Mouse (Mus musculus): Measurements from ENCODE around the gene Ntan1. TPM values are rescaled to one million over a fixed set of nuclear protein-coding genes. Genes with fewer than 3 reads are reported as not detected.

The Ntan1 gene
- polyA plus RNA-seq, 1 experiment = 43.3 TPM

DNA sequence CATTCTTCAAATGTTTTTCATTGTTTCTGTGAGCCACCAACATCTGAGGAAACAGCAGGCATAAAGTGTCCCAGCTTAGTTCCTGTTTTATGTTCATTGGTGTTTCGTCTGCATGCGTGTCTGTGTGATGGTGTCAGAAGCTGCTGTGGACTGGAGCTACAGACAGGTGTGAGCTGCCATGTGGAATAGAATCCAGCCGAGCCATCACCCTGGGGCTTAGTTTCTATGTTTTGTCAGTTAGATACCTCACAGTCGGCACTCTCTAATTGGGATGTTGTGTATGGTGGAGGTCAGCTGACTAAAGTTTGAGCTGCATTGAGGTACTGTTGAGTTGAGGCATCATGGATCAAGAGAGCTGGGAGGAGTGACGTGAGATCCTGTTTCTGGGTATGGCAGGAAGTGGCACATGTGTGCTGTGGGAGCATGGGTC is 21.9 kb upstream of the Ntan1 start:
- 33% methylated on average over 5 of the region's 5 CpGs for WGBS
- H3K4me3 ChIP-seq (replicated peaks; ENCODE audit: control insufficient read depth, low read depth, low read length) = no peak overlapping the region
- no peak for TF ChIP-seq POLR2A (IDR thresholded peaks at IDR 0.05; ENCODE audit: borderline replicate concordance, control insufficient read depth, low read depth, low read length)
- TF ChIP-seq CTCF (IDR thresholded peaks at IDR 0.05; ENCODE audit: control insufficient read depth, insufficient read depth, low read length) = no peak
- H3K4me1 ChIP-seq (ENCODE audit: control insufficient read depth, insufficient read depth, low read length) = no peaks in the 10 kb centered on the region; the same call in 1 of the 2 replicates
- no peak overlapping the region for H3K27ac ChIP-seq (ENCODE audit: control insufficient read depth, insufficient read depth, low read depth, low read length, poor library complexity)

GRCm38 (mm10) chr16:13801231-13801630 is 17.4 kb upstream of the Ntan1 start:
- 83% methylated on average over 4 of the region's 4 CpGs for WGBS
- Histone ChIP-seq H3K4me1 (ENCODE audit: control insufficient read depth, insufficient read depth, low read length) (no peaks in the 10 kb centered on the region; the same call in 1 of the 2 replicates), H3K27ac (ENCODE audit: control insufficient read depth, insufficient read depth, low read depth, low read length, poor library complexity) (no peak overlapping the region), H3K4me3 (replicated peaks; ENCODE audit: control insufficient read depth, low read depth, low read length) (no peak overlapping the region)
- TF ChIP-seq POLR2A (IDR thresholded peaks at IDR 0.05; ENCODE audit: borderline replicate concordance, control insufficient read depth, low read depth, low read length) = no peak
- no peak for TF ChIP-seq CTCF (IDR thresholded peaks at IDR 0.05; ENCODE audit: control insufficient read depth, insufficient read depth, low read length)

- WGBS = 80% methylated on average over 5 of the region's 5 CpGs
- H3K4me1 ChIP-seq (ENCODE audit: control insufficient read depth, insufficient read depth, low read length) = no peaks in the 10 kb centered on the region
- H3K27ac ChIP-seq (ENCODE audit: control insufficient read depth, insufficient read depth, low read depth, low read length, poor library complexity) = no peak overlapping the region
- TF ChIP-seq CTCF (IDR thresholded peaks at IDR 0.05; ENCODE audit: control insufficient read depth, insufficient read depth, low read length) (no peak), POLR2A (IDR thresholded peaks at IDR 0.05; ENCODE audit: borderline replicate concordance, control insufficient read depth, low read depth, low read length) (no peak)
- no peak overlapping the region for H3K4me3 ChIP-seq (replicated peaks; ENCODE audit: control insufficient read depth, low read depth, low read length)
These were observed 14.0 kb upstream of the Ntan1 start for GRCm38 (mm10) chr16:13804666-13805065.

GRCm38 (mm10) chr16:13807616-13808015 is 11.0 kb upstream of the Ntan1 start:
- Histone ChIP-seq H3K4me3 (replicated peaks; ENCODE audit: control insufficient read depth, low read depth, low read length) (no peak overlapping the region), H3K27ac (ENCODE audit: control insufficient read depth, insufficient read depth, low read depth, low read length, poor library complexity) (no peak overlapping the region), H3K4me1 (ENCODE audit: control insufficient read depth, insufficient read depth, low read length) (no peaks in the 10 kb centered on the region)
- 91% methylated on average over 4 of the region's 4 CpGs for WGBS
- TF ChIP-seq CTCF (IDR thresholded peaks at IDR 0.05; ENCODE audit: control insufficient read depth, insufficient read depth, low read length) (no peak), POLR2A (IDR thresholded peaks at IDR 0.05; ENCODE audit: borderline replicate concordance, control insufficient read depth, low read depth, low read length) (no peak)

DNA sequence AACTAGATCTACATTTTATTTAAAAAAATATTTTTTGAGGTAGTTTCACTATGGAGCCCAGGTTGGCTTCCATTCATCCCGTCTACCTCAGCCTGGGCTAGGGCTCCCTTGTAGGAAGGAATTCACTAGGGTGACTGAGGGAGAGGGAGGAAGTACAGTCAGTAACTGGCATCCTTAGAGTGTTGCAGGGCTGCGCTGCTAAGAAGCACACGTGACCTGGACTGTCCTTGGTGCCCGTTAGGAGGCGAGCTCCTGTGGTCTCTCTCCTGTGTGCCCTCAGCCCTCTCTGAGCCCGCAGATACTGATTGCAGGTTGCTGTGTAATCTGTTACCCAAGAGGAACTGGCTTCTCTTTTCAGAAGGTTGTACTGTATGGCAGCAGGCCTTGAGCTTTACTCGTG is 10.2 kb upstream of the Ntan1 start:
- Histone ChIP-seq H3K27ac (ENCODE audit: control insufficient read depth, insufficient read depth, low read depth, low read length, poor library complexity) (no peak overlapping the region), H3K4me3 (replicated peaks; ENCODE audit: control insufficient read depth, low read depth, low read length) (no peak overlapping the region), H3K4me1 (ENCODE audit: control insufficient read depth, insufficient read depth, low read length) (no peaks in the 10 kb centered on the region)
- TF ChIP-seq POLR2A (IDR thresholded peaks at IDR 0.05; ENCODE audit: borderline replicate concordance, control insufficient read depth, low read depth, low read length) (no peak), CTCF (IDR thresholded peaks at IDR 0.05; ENCODE audit: control insufficient read depth, insufficient read depth, low read length) (no peak)
- 66% methylated on average over 7 of the region's 7 CpGs for WGBS

- Histone ChIP-seq H3K4me3 (replicated peaks; ENCODE audit: control insufficient read depth, low read depth, low read length) (no peak overlapping the region), H3K27ac (ENCODE audit: control insufficient read depth, insufficient read depth, low read depth, low read length, poor library complexity) (no peak overlapping the region), H3K4me1 (ENCODE audit: control insufficient read depth, insufficient read depth, low read length) (no peaks in the 10 kb centered on the region)
- TF ChIP-seq CTCF (IDR thresholded peaks at IDR 0.05; ENCODE audit: control insufficient read depth, insufficient read depth, low read length) = no peak
- TF ChIP-seq POLR2A (IDR thresholded peaks at IDR 0.05; ENCODE audit: borderline replicate concordance, control insufficient read depth, low read depth, low read length) = no peak
- 89% methylated on average over 6 of the region's 6 CpGs for WGBS
These were observed 6.5 kb upstream of the Ntan1 start for GRCm38 (mm10) chr16:13812152-13812551.

DNA sequence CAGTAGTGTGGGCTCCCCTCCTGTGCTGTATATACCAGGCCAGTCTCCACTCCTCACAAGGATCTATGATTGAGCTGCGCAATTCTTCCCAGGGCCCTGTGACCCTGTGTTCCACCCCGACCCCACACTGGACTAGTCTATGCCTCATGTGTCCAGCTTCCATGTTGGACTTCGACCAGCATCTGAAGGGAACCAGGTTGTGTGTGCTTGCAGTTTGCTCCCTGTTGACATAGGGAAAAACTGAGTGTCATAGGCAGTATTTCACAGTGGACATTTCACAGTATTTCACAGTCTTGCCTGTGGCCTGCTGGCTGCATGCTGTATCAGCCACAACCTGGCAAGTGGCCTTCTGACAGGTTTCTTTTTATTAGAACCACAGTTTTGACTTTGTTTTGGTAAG is 5.4 kb upstream of the Ntan1 start:
- WGBS = 91% methylated on average over 3 of the region's 3 CpGs
- H3K4me3 ChIP-seq (replicated peaks; ENCODE audit: control insufficient read depth, low read depth, low read length) = no peak overlapping the region
- no peak overlapping the region for H3K27ac ChIP-seq (ENCODE audit: control insufficient read depth, insufficient read depth, low read depth, low read length, poor library complexity)
- no peaks in the 10 kb centered on the region; the same call in 1 of the 2 replicates for H3K4me1 ChIP-seq (ENCODE audit: control insufficient read depth, insufficient read depth, low read length)
- TF ChIP-seq CTCF (IDR thresholded peaks at IDR 0.05; ENCODE audit: control insufficient read depth, insufficient read depth, low read length) (no peak), POLR2A (IDR thresholded peaks at IDR 0.05; ENCODE audit: borderline replicate concordance, control insufficient read depth, low read depth, low read length) (no peak)

DNA sequence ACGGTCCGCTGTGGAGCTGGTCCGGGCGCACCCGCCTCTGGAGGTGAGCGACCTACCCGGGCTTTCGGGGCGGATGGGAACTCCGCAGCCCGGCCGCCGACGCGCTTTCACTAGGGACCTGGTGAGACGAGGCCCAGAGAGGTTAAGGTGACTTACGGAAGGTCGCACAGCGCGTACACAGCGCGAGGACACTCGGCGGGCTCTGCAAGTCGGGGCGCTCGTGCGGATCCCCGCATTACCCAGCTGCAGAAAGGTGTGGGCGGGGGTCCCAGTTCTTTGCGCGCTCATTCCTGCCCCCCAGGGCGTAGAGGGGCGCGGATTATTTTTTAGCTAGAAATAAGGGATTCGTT is 724 bp downstream of the Ntan1 start:
- under 1% methylated on average over 35 of the region's 36 CpGs for WGBS
- TF ChIP-seq CTCF (IDR thresholded peaks at IDR 0.05; ENCODE audit: control insufficient read depth, insufficient read depth, low read length) (no peak), POLR2A (IDR thresholded peaks at IDR 0.05; ENCODE audit: borderline replicate concordance, control insufficient read depth, low read depth, low read length) (no peak)
- Histone ChIP-seq H3K4me3 (replicated peaks; ENCODE audit: control insufficient read depth, low read depth, low read length) (peak overlapping the region; percentile 81), H3K4me1 (ENCODE audit: control insufficient read depth, insufficient read depth, low read length) (peaks cover 3% of the 10 kb centered on the region; the same call in 1 of the 2 replicates), H3K27ac (ENCODE audit: control insufficient read depth, insufficient read depth, low read depth, low read length, poor library complexity) (peak overlapping the region; percentile 71)

Data from bone marrow, adult 2 months (tissue).